ENCODE assay signal across 8 mouse cellular contexts in genomic region chr2:84454551-84455235, GRCm38 (mm10). TPM values are rescaled to one million over a fixed set of nuclear protein-coding genes. Genes with fewer than 3 reads are reported as not detected.
A peak's percentile ranks its signal among the peaks of the same experiment; 100 is the strongest.
DNase-seq lines count a peak whose midpoint lies in the region; ATAC-seq and TF ChIP-seq lines count a peak whose summit lies in the region.
"Had no signal": no experiment of that assay in that cellular context is flagged by ENCODE, and none has a peak within 500 bp of the region (broad histone marks: within the 10 kb centered on the region; RNA-seq: fewer than 3 reads in every experiment).

No protein-coding gene starts in this region.

- WGBS in forebrain, embryonic 14.5 days, result 62% methylated on average over 10 of the region's 10 CpGs
- WGBS in midbrain, postnatal 0 days, result 54% methylated on average over 9 of the region's 10 CpGs

- H3K4me1 ChIP-seq in forebrain, embryonic 14.5 days (ENCODE audit: control insufficient read depth, insufficient read depth, low read length), result no peaks in the 10 kb centered on the region
- H3K4me1 ChIP-seq in midbrain, postnatal 0 days (ENCODE audit: insufficient read depth, low read length), result no peaks in the 10 kb centered on the region

- H3K36me3 ChIP-seq in forebrain, embryonic 14.5 days (ENCODE audit: control insufficient read depth, insufficient read depth, low read length), result no peaks in the 10 kb centered on the region
- H3K36me3 ChIP-seq in midbrain, postnatal 0 days (ENCODE audit: insufficient read depth, low read length), result no peaks in the 10 kb centered on the region
- H3K36me3 ChIP-seq: liver, embryonic 15.5 days had no signal

- TF ChIP-seq CTCF in midbrain, postnatal 0 days (IDR thresholded peaks at IDR 0.05), result no peak

- intact Hi-C loops in left cerebral cortex, postnatal 10 days (cut with DNase I), result loop anchor here (5.0 to 10.0 kb wide), 2 partner anchors 208 to 350 kb away; no protein-coding TSS in a partner anchor

- H3K27ac ChIP-seq in forebrain, embryonic 14.5 days (ENCODE audit: low read depth, low read length), result no peak overlapping the region
- H3K27ac ChIP-seq in midbrain, postnatal 0 days (ENCODE audit: low read depth, low read length), result no peak overlapping the region
- H3K27ac ChIP-seq: liver, embryonic 15.5 days had no signal

- peak; percentile 6 to 12 for DNase-seq in left cerebral cortex, adult 18-20 months (ENCODE audit: low spot score in 2 of 2)
- DNase-seq in left cerebral cortex, postnatal 10 days (ENCODE audit: extremely low spot score in 1 of 2, low spot score in 2 of 2), result no peak
- peak; percentile 26 for DNase-seq in T-cell, adult 2 months (ENCODE audit: low spot score)
- no peak for DNase-seq in forebrain, embryonic 14.5 days (ENCODE audit: low spot score)
- DNase-seq in midbrain, postnatal 0 days (ENCODE audit: low spot score), result no peak
- no peak for DNase-seq in spleen, adult 12 weeks (ENCODE audit: low spot score)
- no peak for DNase-seq in frontal cortex, postnatal 14 days (ENCODE audit: low spot score in 2 of 2)

- no peak overlapping the region for H3K4me3 ChIP-seq in forebrain, embryonic 14.5 days (ENCODE audit: low read depth, low read length)
- no peak overlapping the region for H3K4me3 ChIP-seq in midbrain, postnatal 0 days (ENCODE audit: low read depth, low read length)
- H3K4me3 ChIP-seq: liver, embryonic 15.5 days had no signal

- no peaks in the 10 kb centered on the region for H3K27me3 ChIP-seq in forebrain, embryonic 14.5 days (replicated peaks; ENCODE audit: control insufficient read depth, insufficient read depth, low read length)
- H3K27me3 ChIP-seq in midbrain, postnatal 0 days (ENCODE audit: insufficient read depth, low read length), result no peaks in the 10 kb centered on the region
- H3K27me3 ChIP-seq: liver, embryonic 15.5 days had no signal

- H3K9me3 ChIP-seq in forebrain, embryonic 14.5 days (replicated peaks; ENCODE audit: control insufficient read depth, low read length), result no peaks in the 10 kb centered on the region
- H3K9me3 ChIP-seq in midbrain, postnatal 0 days (ENCODE audit: low read length), result no peaks in the 10 kb centered on the region
- H3K9me3 ChIP-seq: liver, embryonic 15.5 days had no signal

- H3K9ac ChIP-seq in forebrain, embryonic 14.5 days (ENCODE audit: low read length), result no peak overlapping the region
- H3K9ac ChIP-seq in midbrain, postnatal 0 days (replicated peaks; ENCODE audit: low read length, poor library complexity, severe bottlenecking), result no peak overlapping the region
- H3K9ac ChIP-seq: liver, embryonic 15.5 days had no signal

- peak; percentile 32; the same call in 1 of the 2 replicates for ATAC-seq in forebrain, embryonic 14.5 days
- ATAC-seq in midbrain, postnatal 0 days (ENCODE audit: low FRiP score), result 0 out of 2 replicates have a peak, but pooled peaks have one; percentile 50

- no peak overlapping the region for H3K4me2 ChIP-seq in forebrain, embryonic 14.5 days (ENCODE audit: low read length)
- no peak overlapping the region for H3K4me2 ChIP-seq in midbrain, postnatal 0 days (ENCODE audit: low read depth, low read length, poor library complexity, severe bottlenecking)
- H3K4me2 ChIP-seq: liver, embryonic 15.5 days had no signal

RNA-seq across cellular contexts. Expression of gene Tfpi, which starts 21.9 kb away (rescaled TPM):
- 1 to 10 TPM; 4.8 to 5.2 TPM for total RNA-seq in left cerebral cortex, adult 18-20 months (2021)
- total RNA-seq in left cerebral cortex, postnatal 10 days (2021), result 1 to 10 TPM; 6.2 to 7.6 TPM
- polyA plus RNA-seq in forebrain, embryonic 14.5 days (2014; fragmentation: Nextera tagmentation; extraction: Ambion mirVana), result 14.3 and 17.2 TPM in 2 replicates
- 10.0 and 10.4 TPM in 2 replicates for total RNA-seq in midbrain, postnatal 0 days (2014; rRNA removed)
- 13.2 and 13.3 TPM in 2 replicates for polyA plus RNA-seq in midbrain, postnatal 0 days (2015; fragmentation: Nextera tagmentation; extraction: Ambion mirVana)

RNA-seq across cellular contexts. Expression of gene Calcrl, which starts 29.5 kb away (rescaled TPM):
- 1 to 10 TPM; 3.7 to 5.9 TPM for total RNA-seq in left cerebral cortex, adult 18-20 months (2021)
- 10 to 100 TPM in 1 of 2 experiments, 1 to 10 TPM in 1; 7.7 to 10.4 TPM for total RNA-seq in left cerebral cortex, postnatal 10 days (2021)
- polyA plus RNA-seq in forebrain, embryonic 14.5 days (2014; fragmentation: Nextera tagmentation; extraction: Ambion mirVana), result 6.5 and 8.7 TPM in 2 replicates
- total RNA-seq in midbrain, postnatal 0 days (2014; rRNA removed), result 11.0 and 19.5 TPM in 2 replicates
- polyA plus RNA-seq in midbrain, postnatal 0 days (2015; fragmentation: Nextera tagmentation; extraction: Ambion mirVana), result 6.0 TPM in 2 replicates

Comparison
In these comparisons a context has a peak if more than half of its experiments do, and no peak if none do; other contexts are left out.
1. DNase-seq: peak in left cerebral cortex, adult 18-20 months (2 of 2) and T-cell, adult 2 months (single experiment); none in left cerebral cortex, postnatal 10 days (0 of 2), forebrain, embryonic 14.5 days (single experiment), midbrain, postnatal 0 days (single experiment), spleen, adult 12 weeks (single experiment) and frontal cortex, postnatal 14 days (0 of 2).